Mouse (Mus musculus): ENCODE results near the gene Sod3.
A peak's percentile ranks its signal among the peaks of the same experiment; 100 is the strongest.

The Sod3 gene

GRCm38 (mm10) chr5:52382837-52383236, 19.2 kb downstream of the Sod3 start:
- DNase-seq (ENCODE audit: low spot score in 2 of 2): no peak

GRCm38 (mm10) chr5:52383748-52384147, 20.2 kb downstream of the Sod3 start:
- DNase-seq (ENCODE audit: low spot score in 2 of 2): no peak

GRCm38 (mm10) chr5:52386016-52386415, 22.4 kb downstream of the Sod3 start:
- no peak for DNase-seq (ENCODE audit: low spot score in 2 of 2)

- no peak for DNase-seq (ENCODE audit: low spot score in 2 of 2)
Measured at GRCm38 (mm10) chr5:52388092-52388749, 24.6 kb downstream of the Sod3 start.

GRCm38 (mm10) chr5:52390381-52390780, 26.8 kb downstream of the Sod3 start:
- DNase-seq (ENCODE audit: low spot score in 2 of 2): no peak

- DNase-seq (ENCODE audit: low spot score in 2 of 2): no peak
Measured at GRCm38 (mm10) chr5:52391471-52391870, 27.9 kb downstream of the Sod3 start.

DNA sequence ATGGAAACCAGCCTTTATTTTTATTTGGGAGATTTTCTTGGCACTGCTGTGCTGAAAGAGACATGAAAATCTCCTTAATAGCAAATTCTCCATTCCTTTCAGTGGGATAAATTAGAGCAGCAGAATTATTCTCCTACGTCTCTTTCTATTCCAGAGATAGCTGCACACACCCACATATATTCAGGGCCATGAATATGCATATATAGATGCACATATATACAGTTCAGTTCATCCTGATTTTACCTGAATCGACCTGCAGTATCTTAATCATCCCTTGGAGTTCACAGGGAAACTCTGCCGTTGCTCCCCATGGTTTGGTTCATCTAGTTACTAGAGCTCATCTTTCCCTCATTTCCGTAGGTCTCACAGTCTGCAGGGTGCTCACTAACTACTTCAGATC, 30.2 kb downstream of the Sod3 start:
- no peak for DNase-seq (ENCODE audit: low spot score in 2 of 2)

DNA sequence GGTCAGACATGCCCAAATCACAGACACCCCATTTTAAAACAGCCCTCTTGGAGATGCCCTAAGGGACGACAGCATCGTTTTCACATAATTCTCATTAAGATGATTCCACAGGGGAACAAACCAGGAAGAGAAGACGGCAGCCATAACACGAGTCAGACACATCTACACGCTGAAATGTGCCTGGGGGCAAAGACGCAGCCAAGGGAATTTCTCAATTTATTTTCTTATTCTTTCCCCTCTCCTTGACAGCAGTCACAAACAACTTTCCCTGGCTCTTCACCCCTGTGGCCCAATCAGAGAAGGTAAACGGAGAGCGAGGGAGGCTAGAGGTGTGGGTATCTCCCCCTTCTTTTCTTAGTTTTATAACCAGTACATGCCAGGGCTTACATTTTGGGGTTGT, 40.8 kb downstream of the Sod3 start:
- no peak for DNase-seq (ENCODE audit: low spot score in 2 of 2)

- DNase-seq (ENCODE audit: low spot score in 2 of 2): peak in 1 of 2 experiments; percentile 41
Measured at GRCm38 (mm10) chr5:52408668-52409315, 45.2 kb downstream of the Sod3 start.

DNA sequence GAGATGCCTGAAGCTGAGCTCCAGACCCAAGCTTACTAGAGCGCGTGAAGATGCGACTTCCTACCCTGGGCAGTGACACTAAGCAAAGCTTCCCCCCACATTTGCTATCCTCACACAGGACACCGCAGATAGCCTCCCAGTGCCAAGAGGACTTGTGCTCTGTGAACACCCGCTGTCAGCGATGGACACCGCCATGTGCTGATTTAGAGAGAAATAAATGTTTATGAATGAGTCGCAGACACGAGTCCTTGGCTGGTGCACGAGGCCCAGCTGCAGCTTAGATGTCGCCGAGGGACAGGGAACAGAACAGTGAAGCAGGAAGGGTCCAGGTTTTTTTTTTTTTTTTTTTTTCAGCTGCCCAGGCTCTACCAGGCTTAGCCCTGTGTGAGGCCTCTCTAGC, 46.6 kb downstream of the Sod3 start:
- no peak for DNase-seq (ENCODE audit: low spot score in 2 of 2)

- no peak for DNase-seq (ENCODE audit: low spot score in 2 of 2)
Measured at GRCm38 (mm10) chr5:52411567-52411966, 48.0 kb downstream of the Sod3 start.

DNA sequence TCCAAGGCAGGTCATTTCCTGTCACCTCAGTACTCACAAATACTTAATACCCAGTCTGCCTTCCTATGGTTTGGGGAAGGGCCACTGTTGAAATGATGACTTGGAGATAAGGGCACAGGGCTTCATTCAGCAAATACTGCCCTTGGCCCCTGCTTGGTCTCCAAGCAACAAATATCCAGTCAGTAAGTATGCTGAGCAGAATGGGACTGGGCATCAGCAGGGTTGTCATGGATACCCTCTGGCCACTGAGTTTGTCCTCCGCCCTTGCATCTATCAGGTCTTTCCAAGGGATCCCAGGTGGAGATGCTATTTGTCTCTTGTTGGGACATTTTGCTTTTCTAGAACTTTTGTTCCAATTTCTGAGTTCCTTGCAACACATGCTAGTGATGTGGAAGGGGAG, 51.6 kb downstream of the Sod3 start:
- DNase-seq (ENCODE audit: low spot score in 2 of 2): no peak

DNA sequence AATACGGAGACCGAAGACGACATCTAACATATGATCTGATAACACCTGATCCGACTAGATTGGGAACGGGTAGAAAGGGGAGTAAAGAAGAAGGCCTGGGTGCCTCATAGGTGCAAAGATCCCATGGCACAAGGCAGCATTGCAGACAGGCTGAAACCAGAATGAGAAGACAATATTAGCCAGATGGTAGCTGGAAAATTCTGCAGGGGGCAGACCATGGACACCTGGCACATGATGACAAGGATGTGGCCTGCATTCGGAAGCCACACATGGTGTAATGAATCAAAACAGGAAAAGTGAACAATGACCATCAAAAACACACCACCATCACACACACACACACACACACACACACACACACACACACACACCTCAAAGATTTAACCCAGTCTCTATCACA, 52.3 kb downstream of the Sod3 start:
- no peak for DNase-seq (ENCODE audit: low spot score in 2 of 2)

GRCm38 (mm10) chr5:52416485-52416884, 52.9 kb downstream of the Sod3 start:
- no peak for DNase-seq (ENCODE audit: low spot score in 2 of 2)
